Mouse (Mus musculus) intestine, postnatal 0 days (tissue): Measurements from ENCODE around the gene Lrg1. TPM values are rescaled to one million over a fixed set of nuclear protein-coding genes. Genes with fewer than 3 reads are reported as not detected.

Experiments
- ATAC-seq: fragments of 200-750 bp; cut with Nextera tagmentation; 2 replicates; pipeline ENCODE4 v1.8.0; 2017; ENCODE audit warnings: mild to moderate bottlenecking, moderate TSS enrichment, moderate library complexity
- H3K27ac ChIP-seq: fragments of 300-500 bp; sonication (generic); 2 replicates; pipeline ENCODE4 v1.5.1; 2014; ENCODE audit warnings: mild to moderate bottlenecking, low read depth, low read length, moderate library complexity
- H3K27me3 ChIP-seq: fragments of 300-500 bp; sonication (generic); replicated peaks from 2 replicates; pipeline ENCODE4 v1.6.1; 2014; ENCODE audit warnings: low read length, mixed read lengths; ENCODE audit not compliant: control insufficient read depth, insufficient read depth
- H3K36me3 ChIP-seq: fragments of 300-500 bp; sonication (generic); 2 replicates; pipeline ENCODE4 v1.6.1; 2014; ENCODE audit warnings: mild to moderate bottlenecking, moderate library complexity; ENCODE audit not compliant: control insufficient read depth, insufficient read depth
- H3K4me1 ChIP-seq: fragments of 300-500 bp; sonication (generic); replicated peaks from 2 replicates; pipeline ENCODE4 v1.6.1; 2014; ENCODE audit warnings: antibody characterized with exemption, low read length, mixed read lengths; ENCODE audit not compliant: control insufficient read depth, insufficient read depth
- H3K4me2 ChIP-seq: fragments of 300-500 bp; sonication (generic); replicated peaks from 2 replicates; pipeline ENCODE4 v1.6.1; 2014; ENCODE audit warnings: low read depth, mild to moderate bottlenecking, moderate library complexity
- H3K4me3 ChIP-seq: fragments of 300-500 bp; sonication (generic); 2 replicates; pipeline ENCODE4 v1.5.1; 2014; ENCODE audit warnings: low read depth, low read length
- H3K9ac ChIP-seq: fragments of 300-500 bp; sonication (generic); 2 replicates; pipeline ENCODE4 v1.6.1; 2014; ENCODE audit warnings: mild to moderate bottlenecking, low read depth, low read length
- H3K9me3 ChIP-seq: fragments of 300-500 bp; sonication (generic); 2 replicates; pipeline ENCODE4 v1.6.1; 2016; ENCODE audit warnings: mixed run types; ENCODE audit not compliant: control insufficient read depth
- CTCF ChIP-seq: sonication (generic); IDR thresholded peaks from 2 replicates; pipeline ENCODE4 v1.5.1; 2016; ENCODE audit warnings: low read depth, mild to moderate bottlenecking, control low read depth, antibody characterized with exemption, moderate library complexity
- WGBS: fragments of 180-500 bp; shearing (Covaris S2); extraction: QIAGEN DNeasy Blood & Tissue Kit; methylation state at CpG from one replicate; pipeline ENCODE4 v1.1.7; 2014; 5-methylcytosine and 5-hydroxymethylcytosine counted together
- polyA plus RNA-seq: library from polyadenylated mRNA; unstranded; fragments of >200 nt; fragmentation: Nextera tagmentation; extraction: Ambion mirVana; gene quantifications from 2 replicates; pipeline ENCODE4 v1.2.1, GENCODE M21; 2015

Lrg1 gene
- polyA plus RNA-seq, 1 experiment from 2014 or later: 3.6 TPM

DNA sequence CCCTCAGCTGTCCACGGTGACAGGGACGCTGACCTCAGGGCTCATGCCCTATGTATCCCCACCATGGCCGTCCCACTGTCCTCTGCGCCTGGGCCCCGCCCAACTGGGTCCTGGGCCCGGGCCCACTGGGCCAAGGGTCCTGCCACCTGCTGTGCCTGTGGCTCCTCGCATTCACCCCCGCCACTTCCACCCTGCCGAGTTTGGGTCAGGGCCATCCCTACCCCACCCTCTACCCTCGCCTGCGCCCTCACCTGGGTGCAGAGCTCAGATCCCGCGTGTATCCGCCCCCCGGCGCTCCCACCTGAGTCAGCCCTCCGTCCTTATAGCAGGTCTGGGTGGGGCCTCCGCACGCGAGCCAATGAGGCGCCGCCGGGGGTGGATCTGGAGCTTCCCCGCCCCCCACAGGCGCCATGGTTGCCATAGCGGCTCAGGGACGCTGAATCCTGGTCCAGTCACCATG lies 4.5 kb downstream of the Lrg1 start, which contains the start of gene Plin5:
Gene Plin5, minus strand, starts transcription at position 346 of the 460 bp plus-strand sequence.
- peak within 1 kb of the TSS; percentile 31 for H3K4me3 ChIP-seq
- peaks cover 4% of the 10 kb centered on the region for H3K9me3 ChIP-seq
- peak within 1 kb of the TSS; percentile 70 for H3K4me2 ChIP-seq
- ATAC-seq: peak; percentile 36; the same call in 1 of the 2 replicates
- under 1% methylated on average over 27 of the region's 27 CpGs for WGBS
- no peak within 1 kb of the TSS for H3K9ac ChIP-seq
- H3K27ac ChIP-seq: no peak within 1 kb of the TSS
- H3K36me3 ChIP-seq: no peaks in the 10 kb centered on the region
- H3K27me3 ChIP-seq: peaks cover 41% of the 10 kb centered on the region
- no peak for TF ChIP-seq CTCF
- H3K4me1 ChIP-seq: peaks cover 4% of the 10 kb centered on the region; the same call in 1 of the 2 replicates

DNA sequence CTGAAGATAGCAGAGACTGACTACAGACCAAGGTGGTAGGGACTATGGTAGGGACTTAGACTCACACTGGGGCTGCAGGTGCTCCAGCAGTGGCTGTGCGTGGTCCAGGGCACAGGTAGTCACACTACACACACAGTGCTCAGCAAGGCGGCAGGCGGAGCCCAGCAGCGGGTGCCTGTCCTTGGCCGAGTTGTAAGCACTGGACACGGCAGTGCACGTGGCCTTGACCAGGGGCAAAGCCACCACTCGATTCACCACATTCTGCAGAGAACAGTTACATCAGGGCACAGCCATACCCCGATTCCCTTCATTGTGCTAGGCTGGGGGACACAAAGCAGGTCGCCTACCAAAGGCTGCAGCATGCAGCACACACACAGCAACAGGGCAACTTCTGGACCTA lies 5.6 kb downstream of the Lrg1 start:
- no peaks in the 10 kb centered on the region for H3K36me3 ChIP-seq
- no peak for ATAC-seq
- H3K4me3 ChIP-seq: no peak overlapping the region
- H3K9me3 ChIP-seq: no peaks in the 10 kb centered on the region
- no peak for TF ChIP-seq CTCF
- H3K4me1 ChIP-seq: peaks cover 4% of the 10 kb centered on the region; the same call in 1 of the 2 replicates
- peaks cover 30% of the 10 kb centered on the region for H3K27me3 ChIP-seq
- H3K9ac ChIP-seq: no peak overlapping the region
- WGBS: 66% methylated on average over 10 of the region's 10 CpGs
- no peak overlapping the region for H3K4me2 ChIP-seq
- no peak overlapping the region for H3K27ac ChIP-seq

DNA sequence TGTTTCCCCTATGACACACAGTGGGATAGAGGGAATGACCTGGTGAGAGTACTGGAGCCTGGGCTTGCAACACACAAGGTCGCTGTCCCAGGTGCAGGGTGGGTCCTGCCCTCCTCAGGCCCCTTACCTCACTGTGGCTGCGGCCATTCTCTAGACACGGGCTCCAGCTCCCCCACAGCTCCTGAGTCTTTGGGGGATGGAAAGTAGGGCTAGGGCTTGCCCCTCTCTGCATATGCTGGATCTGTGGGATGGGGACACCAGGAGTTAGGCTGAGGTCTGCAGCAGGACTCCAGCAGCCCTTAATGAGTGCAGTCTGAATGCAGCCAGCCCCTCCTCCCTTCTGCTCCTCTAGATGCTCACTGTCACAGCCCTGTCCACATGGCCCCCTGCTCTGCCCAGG lies 9.1 kb downstream of the Lrg1 start:
- no peaks in the 10 kb centered on the region for H3K36me3 ChIP-seq
- no peak overlapping the region for H3K4me3 ChIP-seq
- no peaks in the 10 kb centered on the region for H3K27me3 ChIP-seq
- no peak for ATAC-seq
- no peak overlapping the region for H3K9ac ChIP-seq
- no peaks in the 10 kb centered on the region for H3K9me3 ChIP-seq
- no peak for TF ChIP-seq CTCF
- H3K4me2 ChIP-seq: no peak overlapping the region
- H3K27ac ChIP-seq: no peak overlapping the region
- 77% methylated on average over 3 of the region's 3 CpGs for WGBS
- peaks cover 4% of the 10 kb centered on the region; the same call in 1 of the 2 replicates for H3K4me1 ChIP-seq

DNA sequence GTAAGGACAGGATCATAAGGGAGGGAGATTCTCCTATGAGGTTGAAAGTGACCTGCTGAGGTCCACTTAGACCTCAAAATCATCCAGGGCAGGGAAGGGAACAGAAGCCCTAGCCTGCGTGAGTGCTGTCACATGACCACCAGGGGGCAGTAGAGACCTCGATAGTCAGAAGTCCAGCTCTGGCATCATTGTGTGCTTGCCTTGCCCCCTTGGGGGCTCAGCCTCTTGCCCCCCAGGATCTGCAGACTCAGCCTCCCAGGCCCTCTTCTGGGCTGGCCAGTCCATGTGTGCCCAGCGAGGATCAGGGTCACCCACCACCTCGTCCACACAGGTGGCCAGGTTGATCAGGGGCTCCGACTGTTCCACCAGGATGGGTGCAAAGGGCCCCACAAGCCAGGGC lies 9.9 kb downstream of the Lrg1 start:
- Histone ChIP-seq H3K4me2 (no peak overlapping the region), H3K36me3 (no peaks in the 10 kb centered on the region), H3K4me1 (no peaks in the 10 kb centered on the region), H3K9ac (no peak overlapping the region), H3K4me3 (no peak overlapping the region), H3K27ac (no peak overlapping the region), H3K27me3 (no peaks in the 10 kb centered on the region), H3K9me3 (no peaks in the 10 kb centered on the region)
- TF ChIP-seq CTCF: peak; percentile 91
- peak; percentile 17; the same call in 1 of the 2 replicates for ATAC-seq
- WGBS: 54% methylated on average over 5 of the region's 5 CpGs

DNA sequence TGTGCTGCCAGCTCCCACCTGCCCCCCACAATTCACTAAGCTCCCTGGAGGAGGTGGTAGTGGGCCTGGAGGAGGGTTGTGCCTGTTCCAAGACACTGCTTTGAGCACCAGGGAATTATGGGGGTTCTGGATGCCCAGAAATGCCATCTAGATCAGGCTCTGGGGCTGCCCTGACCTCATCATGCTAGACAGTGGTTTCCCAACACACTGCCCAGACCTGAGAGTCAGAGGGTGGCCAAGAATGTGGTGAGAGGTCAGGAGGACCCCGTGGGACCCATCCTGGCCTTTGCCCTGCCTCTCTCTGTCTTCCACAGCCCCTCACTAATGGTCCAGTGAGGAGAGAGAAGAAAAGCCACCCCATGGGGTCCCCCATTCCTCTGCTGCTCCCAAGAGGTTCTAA lies 10.8 kb downstream of the Lrg1 start:
- no peak for ATAC-seq
- no peaks in the 10 kb centered on the region for H3K9me3 ChIP-seq
- no peaks in the 10 kb centered on the region for H3K27me3 ChIP-seq
- 67% methylated on average over 1 of the region's 1 CpGs for WGBS
- TF ChIP-seq CTCF: no peak
- no peak overlapping the region for H3K27ac ChIP-seq
- no peak overlapping the region for H3K4me2 ChIP-seq
- no peaks in the 10 kb centered on the region for H3K36me3 ChIP-seq
- no peak overlapping the region for H3K9ac ChIP-seq
- H3K4me3 ChIP-seq: no peak overlapping the region
- H3K4me1 ChIP-seq: no peaks in the 10 kb centered on the region

DNA sequence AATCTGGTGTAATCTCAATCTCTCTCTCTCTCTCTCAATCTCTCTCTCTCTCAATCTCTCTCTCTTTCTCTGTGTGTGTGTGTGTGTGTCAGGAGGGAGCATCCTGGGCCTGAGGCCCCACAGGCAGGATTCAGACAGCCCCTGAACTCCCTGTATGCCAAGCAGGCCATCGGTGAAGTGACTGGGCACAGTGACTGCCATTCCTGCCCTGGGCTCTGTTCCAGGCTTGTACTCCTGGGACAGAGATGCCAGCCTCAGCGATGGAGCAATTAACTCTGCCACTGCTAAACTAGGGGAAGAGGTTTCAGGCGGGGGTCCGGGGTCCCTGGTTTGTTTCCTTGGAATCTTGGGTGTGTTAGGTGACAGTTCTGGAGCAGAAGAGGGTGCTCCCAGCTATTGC lies 11.2 kb downstream of the Lrg1 start:
- Histone ChIP-seq H3K27ac (no peak overlapping the region), H3K4me1 (no peaks in the 10 kb centered on the region), H3K4me3 (no peak overlapping the region), H3K27me3 (no peaks in the 10 kb centered on the region), H3K36me3 (no peaks in the 10 kb centered on the region), H3K9ac (no peak overlapping the region), H3K4me2 (no peak overlapping the region), H3K9me3 (no peaks in the 10 kb centered on the region)
- WGBS: 75% methylated on average over 4 of the region's 4 CpGs
- no peak for TF ChIP-seq CTCF
- ATAC-seq: no peak
